Mouse (Mus musculus): ENCODE data around the gene Lrfn5.

DNA sequence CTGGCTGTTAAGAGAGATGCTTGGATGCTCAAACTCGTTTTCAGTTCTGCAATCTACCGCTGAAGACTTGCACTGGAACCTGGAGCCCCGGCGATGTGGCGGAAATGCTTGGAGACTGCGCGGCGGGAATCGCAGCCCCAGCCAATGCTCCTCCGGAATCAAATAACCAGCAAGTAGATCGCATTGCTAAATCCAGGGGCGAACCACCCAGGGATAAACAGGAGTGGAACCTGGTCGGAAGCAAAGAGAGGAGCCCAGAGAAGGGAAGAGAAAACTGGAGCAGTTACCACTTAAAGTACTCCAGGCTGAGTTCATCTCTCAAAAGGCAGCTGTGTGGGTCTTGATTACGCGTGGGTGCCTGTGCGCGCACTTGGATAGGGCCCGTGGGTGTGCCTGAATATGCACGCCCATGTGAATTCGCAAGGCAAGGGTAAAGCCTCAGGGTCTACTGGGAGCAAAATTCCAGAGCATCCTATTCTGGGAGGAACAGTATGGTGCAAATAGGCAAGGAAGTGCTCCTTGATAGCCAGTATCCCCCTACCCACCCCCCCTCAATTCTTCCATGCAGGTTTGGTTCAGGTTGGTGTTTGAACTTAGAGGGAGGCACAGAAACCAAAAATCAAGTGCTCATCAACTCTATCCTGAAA is 1.3 kb upstream of the Lrfn5 start:
- TF ChIP-seq CTCF (IDR thresholded peaks at IDR 0.05; ENCODE audit: low read depth, low read length) (no peak), EP300 (IDR thresholded peaks at IDR 0.05; ENCODE audit: insufficient read depth, low read depth, low read length) (no peak), POLR2A (IDR thresholded peaks at IDR 0.05; ENCODE audit: insufficient read depth, low read length) (no peak)

Measured in ES-Bruce4 (cell line).